Mouse (Mus musculus) B cell, adult 67 days (primary cell): ENCODE data around the gene Theg. TPM values are rescaled to one million over a fixed set of nuclear protein-coding genes. Genes with fewer than 3 reads are reported as not detected.

ENCODE experiments used
- total RNA-seq, 2 experiments: library from RNA; stranded (reverse); gene quantifications; 4 replicates each; pipeline ENCODE4 v1.2.4; 2023

Theg gene
- under 1 TPM in 1 of 2 experiments, not detected in 1; 0.93 TPM for total RNA-seq

GRCm38 (mm10) chr10:79587061-79587751, at the start of gene Theg:
Gene Theg, minus strand, starts transcription at chr10:79587331.

GRCm38 (mm10) chr10:79613578-79614304, 26.6 kb upstream of the Theg start, which contains the start of gene C2cd4c:
Gene C2cd4c, minus strand, starts transcription at chr10:79614025.

GRCm38 (mm10) chr10:79554330-79555237, 32.5 kb downstream of the Theg start, which contains the start of gene Mier2:
Gene Mier2, minus strand, starts transcription at chr10:79555199.

GRCm38 (mm10) chr10:79533126-79533911, 53.8 kb downstream of the Theg start, which contains the start of gene Plpp2:
Gene Plpp2, minus strand, starts transcription at chr10:79533796.

Other genes starting within 250 kb of the Theg start
- gene Vmn2r82, start 230.8 kb downstream of the Theg start, total RNA-seq = not detected
- not detected for gene Vmn2r83, start 118.6 kb downstream of the Theg start, total RNA-seq
- gene Plpp2, start 53.5 kb downstream of the Theg start, total RNA-seq = 1 to 10 TPM; 3.9 to 4.1 TPM
- 10 to 100 TPM; 43.0 to 53.7 TPM for gene Mier2, start 32.1 kb downstream of the Theg start, total RNA-seq
- not detected for gene C2cd4c, start 26.7 kb upstream of the Theg start, total RNA-seq
- not detected for gene Shc2, start 50.6 kb upstream of the Theg start, total RNA-seq
- gene Odf3l2, start 58.4 kb upstream of the Theg start, total RNA-seq = not detected
- gene Madcam1, start 77.2 kb upstream of the Theg start, total RNA-seq = not detected
- 10 to 100 TPM; 18.5 to 20.8 TPM for gene Tpgs1, start 82.0 kb upstream of the Theg start, total RNA-seq
- 10 to 100 TPM; 63.2 to 75.0 TPM for gene Cdc34, start 94.9 kb upstream of the Theg start, total RNA-seq
- gene Gzmm, start 101.7 kb upstream of the Theg start, total RNA-seq = 1 to 10 TPM; 1.6 to 1.9 TPM
- gene Bsg, start 117.2 kb upstream of the Theg start, total RNA-seq = 100 to 1,000 TPM; 103 to 111 TPM
- under 1 TPM; 0.18 to 0.35 TPM for gene Hcn2, start 129.3 kb upstream of the Theg start, total RNA-seq
- 10 to 100 TPM; 64.8 to 74.2 TPM for gene Polrmt, start 159.2 kb upstream of the Theg start, total RNA-seq
- not detected for gene Fgf22, start 167.7 kb upstream of the Theg start, total RNA-seq
- 10 to 100 TPM; 56.5 to 58.6 TPM for gene Rnf126, start 179.6 kb upstream of the Theg start, total RNA-seq
- 1 to 10 TPM; 1.8 to 2.0 TPM for gene Fstl3, start 189.9 kb upstream of the Theg start, total RNA-seq
- gene Prss57, start 203.6 kb upstream of the Theg start, total RNA-seq = not detected
- 1 to 10 TPM; 4.9 to 5.1 TPM for gene Palm, start 206.2 kb upstream of the Theg start, total RNA-seq
- under 1 TPM in 1 of 2 experiments, not detected in 1; 0.23 TPM for gene Misp, start 233.7 kb upstream of the Theg start, total RNA-seq